In the genomic region with DNA sequence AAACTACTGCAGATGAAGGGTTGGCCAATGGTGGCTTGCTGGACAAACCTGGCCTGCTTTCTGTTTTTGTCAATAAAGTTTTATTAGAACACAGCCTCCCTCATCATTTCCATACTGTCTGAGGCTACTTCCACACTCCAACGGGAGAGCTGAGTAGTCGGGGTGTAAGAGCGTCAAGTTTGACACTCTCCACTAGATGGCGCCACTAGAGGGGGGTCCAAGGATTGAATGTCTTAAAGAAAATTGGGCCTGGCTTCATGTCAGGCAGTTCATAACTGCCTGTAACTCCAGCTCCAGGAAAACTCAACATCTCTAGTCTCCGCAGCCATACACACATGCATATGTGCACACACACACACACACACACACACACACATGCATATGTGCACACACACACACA, we compare ENCODE assay signal across 8 mouse cellular contexts. TPM values are rescaled to one million over a fixed set of nuclear protein-coding genes. Genes with fewer than 3 reads are reported as not detected.
DNase-seq lines count a peak whose midpoint lies in the region.

No protein-coding gene starts in this region.

- peak; percentile 56 for DNase-seq in gastrocnemius, adult 18-20 months (ENCODE audit: low spot score)
- DNase-seq in gastrocnemius, postnatal 25 days: no peak
- peak; percentile 29 for DNase-seq in right cerebral cortex, postnatal 4 days
- DNase-seq in right cerebral cortex, adult 2 months (ENCODE audit: low spot score in 2 of 2): no peak
- DNase-seq in cerebellum, postnatal 14 days: peak; percentile 71 to 83
- peak; percentile 54 for DNase-seq in kidney, adult 9 months
- peak; percentile 91 for DNase-seq in naive thymus-derived CD4-positive, alpha-beta T cell, adult 2 months (ENCODE audit: low read depth)
- DNase-seq in thymus, postnatal 4 days: peak; percentile 88

RNA-seq across cellular contexts. Expression of a gene that starts 29.5 kb away (rescaled TPM):
- 10 to 100 TPM; 28.4 to 33.2 TPM for total RNA-seq in gastrocnemius, adult 18-20 months (2021)
- total RNA-seq in gastrocnemius, postnatal 25 days (2021): 10 to 100 TPM; 21.6 to 22.3 TPM

RNA-seq across cellular contexts. Expression of a gene that starts 48.3 kb away (rescaled TPM):
- not detected for total RNA-seq in gastrocnemius, adult 18-20 months (2021)
- total RNA-seq in gastrocnemius, postnatal 25 days (2021): not detected

Comparison
In these comparisons a context has a peak if more than half of its experiments do, and no peak if none do; other contexts are left out.
1. DNase-seq: peak in gastrocnemius, adult 18-20 months (single experiment), right cerebral cortex, postnatal 4 days (single experiment), cerebellum, postnatal 14 days (2 of 2), kidney, adult 9 months (single experiment), naive thymus-derived CD4-positive, alpha-beta T cell, adult 2 months (single experiment) and thymus, postnatal 4 days (single experiment); none in gastrocnemius, postnatal 25 days (single experiment) and right cerebral cortex, adult 2 months (0 of 2).